Mouse (Mus musculus) hindbrain, embryonic 10.5 days (tissue): ENCODE results near the gene Gba. TPM values are rescaled to one million over a fixed set of nuclear protein-coding genes. Genes with fewer than 3 reads are reported as not detected.

Experiments
- DNase-seq: peaks from one replicate; pipeline ENCODE4 v3.0.0-alpha.2; 2017; ENCODE audit warnings: low spot score
- H3K27ac ChIP-seq: fragments of 300-500 bp; sonication (generic); 2 replicates; pipeline ENCODE4 v1.5.1; 2016; ENCODE audit warnings: mild to moderate bottlenecking, moderate library complexity
- H3K27me3 ChIP-seq: fragments of 300-500 bp; sonication (generic); 2 replicates; pipeline ENCODE4 v1.6.1; 2016; ENCODE audit warnings: mild to moderate bottlenecking; ENCODE audit not compliant: poor library complexity, insufficient read depth, severe bottlenecking
- H3K36me3 ChIP-seq: fragments of 300-500 bp; sonication (generic); 2 replicates; pipeline ENCODE4 v1.6.1; 2016; ENCODE audit warnings: mild to moderate bottlenecking, moderate library complexity
- H3K4me1 ChIP-seq: fragments of 300-500 bp; sonication (generic); replicated peaks from 2 replicates; pipeline ENCODE4 v1.6.1; 2016; ENCODE audit warnings: mild to moderate bottlenecking
- H3K4me3 ChIP-seq: fragments of 300-500 bp; sonication (generic); 2 replicates; pipeline ENCODE4 v1.5.1; 2016; ENCODE audit warnings: mild to moderate bottlenecking, moderate library complexity
- H3K9me3 ChIP-seq: fragments of 300-500 bp; sonication (generic); 2 replicates; pipeline ENCODE4 v1.6.1; 2016; ENCODE audit warnings: mild to moderate bottlenecking, moderate library complexity
- WGBS: fragments of 180-500 bp; shearing (Covaris S2); methylation state at CpG from one replicate; pipeline ENCODE4 v1.1.7; 2016; 5-methylcytosine and 5-hydroxymethylcytosine counted together
- microRNA counts: library from miRNA; unstranded; fragments of <30 nt; microRNA quantifications from one replicate; lab custom pipeline; 2017
- polyA plus RNA-seq: library from polyadenylated mRNA; unstranded; fragments of >200 nt; fragmentation: Nextera tagmentation; extraction: Ambion mirVana; gene quantifications from 2 replicates; pipeline ENCODE4 v1.2.1, GENCODE M21; 2016

Gba gene
- polyA plus RNA-seq, 1 experiment from 2014 or later: 50.0 TPM

GRCm38 (mm10) chr3:89256177-89256576 is 53.4 kb downstream of the Gba start:
- peaks cover 43% of the 10 kb centered on the region for H3K27me3 ChIP-seq
- H3K4me1 ChIP-seq: peaks cover 19% of the 10 kb centered on the region
- H3K9me3 ChIP-seq: no peaks in the 10 kb centered on the region
- no peak overlapping the region for H3K27ac ChIP-seq
- no peaks in the 10 kb centered on the region for H3K36me3 ChIP-seq
- DNase-seq: no peak
- H3K4me3 ChIP-seq: no peak overlapping the region
- 86% methylated on average over 5 of the region's 5 CpGs for WGBS

MicroRNAs encoded within 50 kb of the gene (microRNA counts, 519-probe panel; counts per million panel counts)
- microRNA mmu-miR-92b (lab: Ali Mortazavi, UCI): 1,255 counts per million, percentile 77 among the panel's probes with 10 or more counts

Other genes starting within 250 kb of the Gba start
- gene Rusc1, start 109.6 kb upstream of the Gba start, polyA plus RNA-seq: 19.1 and 38.3 TPM in 2 replicates
- 0.09 TPM in 1 of 2 replicates, not detected in the other for gene Gm43738, start 101.8 kb upstream of the Gba start, polyA plus RNA-seq
- 383 and 460 TPM in 2 replicates for gene Fdps, start 101.0 kb upstream of the Gba start, polyA plus RNA-seq
- gene Pklr, start 66.8 kb upstream of the Gba start, polyA plus RNA-seq: 4.4 and 6.0 TPM in 2 replicates
- gene Hcn3, start 42.7 kb upstream of the Gba start, polyA plus RNA-seq: 7.3 and 9.1 TPM in 2 replicates
- 34.8 and 35.3 TPM in 2 replicates for gene Clk2, start 38.1 kb upstream of the Gba start, polyA plus RNA-seq
- 98.9 and 116 TPM in 2 replicates for gene Scamp3, start 25.5 kb upstream of the Gba start, polyA plus RNA-seq
- gene Fam189b, start 19.8 kb upstream of the Gba start, polyA plus RNA-seq: 30.2 and 38.7 TPM in 2 replicates
- gene Thbs3, start 12.3 kb downstream of the Gba start, polyA plus RNA-seq: 65.5 and 74.7 TPM in 2 replicates
- 228 and 232 TPM in 2 replicates for gene Mtx1, start 24.2 kb downstream of the Gba start, polyA plus RNA-seq
- gene Muc1, start 26.1 kb downstream of the Gba start, polyA plus RNA-seq: 1.1 and 1.8 TPM in 2 replicates
- gene Krtcap2, start 43.0 kb downstream of the Gba start, polyA plus RNA-seq: 276 and 282 TPM in 2 replicates
- 5.2 and 11.6 TPM in 2 replicates for gene Trim46, start 43.4 kb downstream of the Gba start, polyA plus RNA-seq
- gene Dpm3, start 56.4 kb downstream of the Gba start, polyA plus RNA-seq: 97.0 and 99.4 TPM in 2 replicates
- 34.4 and 36.8 TPM in 2 replicates for gene Slc50a1, start 67.6 kb downstream of the Gba start, polyA plus RNA-seq
- 16.5 and 17.7 TPM in 2 replicates for gene Efna1, start 78.2 kb downstream of the Gba start, polyA plus RNA-seq
- 5.9 and 10.7 TPM in 2 replicates for gene Efna3, start 120.0 kb downstream of the Gba start, polyA plus RNA-seq
- 22.4 and 23.2 TPM in 2 replicates for gene Efna4, start 135.1 kb downstream of the Gba start, polyA plus RNA-seq
- 36.4 and 38.1 TPM in 2 replicates for gene Adam15, start 147.1 kb downstream of the Gba start, polyA plus RNA-seq
- 0.34 TPM in 1 of 2 replicates, not detected in the other for gene Dcst2, start 159.0 kb downstream of the Gba start, polyA plus RNA-seq
- 0.09 and 0.33 TPM in 2 replicates for gene Dcst1, start 162.3 kb downstream of the Gba start, polyA plus RNA-seq
- 0.47 and 0.73 TPM in 2 replicates for gene Zbtb7b, start 191.8 kb downstream of the Gba start, polyA plus RNA-seq
- gene Lenep, start 199.9 kb downstream of the Gba start, polyA plus RNA-seq: 1.7 TPM in 1 of 2 replicates, not detected in the other
- 28.3 and 31.9 TPM in 2 replicates for gene Flad1, start 208.9 kb downstream of the Gba start, polyA plus RNA-seq
- 535 and 648 TPM in 2 replicates for gene Cks1b, start 215.5 kb downstream of the Gba start, polyA plus RNA-seq
- 58.3 and 68.1 TPM in 2 replicates for gene Shc1, start 215.5 kb downstream of the Gba start, polyA plus RNA-seq
- 46.0 and 50.4 TPM in 2 replicates for gene Pygo2, start 227.3 kb downstream of the Gba start, polyA plus RNA-seq
- gene Pbxip1, start 233.8 kb downstream of the Gba start, polyA plus RNA-seq: 21.1 and 21.6 TPM in 2 replicates